Mouse (Mus musculus) T-helper 17 cell (primary cell): ENCODE data around the gene Mtg2.

Experiments used
- in situ Hi-C, 2 experiments: fragments of 300-600 bp; cut with MboI, MseI; formaldehyde crosslinking; loops; 1 replicate in 1 of 2; 2 replicates in 1 of 2; pipeline ENCODE4 v1.15.1; 2025; ENCODE audit warnings: high pct_unique_total_duplicates in 2 of 2

The Mtg2 gene

GRCm38 (mm10) chr2:180070481-180071453 is at the start of gene Mtg2:
TSS of gene Mtg2 (plus strand) at chr2:180070588.
- in situ Hi-C loops: no loop called here

DNA sequence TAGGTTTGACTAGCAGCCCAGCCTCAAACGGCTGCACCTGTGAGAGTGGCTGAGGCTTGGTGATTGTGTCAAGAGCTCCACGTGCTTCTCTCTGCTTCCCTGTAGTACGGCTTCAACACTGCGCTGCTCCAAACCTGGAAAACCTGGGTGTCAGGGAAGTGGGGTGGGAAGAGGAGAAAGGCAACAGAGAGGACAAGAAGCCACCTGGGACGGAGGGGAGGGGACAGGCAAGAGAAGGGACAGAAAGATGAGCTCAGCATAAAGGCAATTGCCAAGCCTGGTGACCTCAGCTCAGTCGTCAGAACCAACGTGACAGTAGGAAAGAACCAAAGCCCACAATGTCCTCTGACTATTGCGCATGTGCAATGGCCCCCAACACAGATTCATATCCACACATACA is 49.5 kb upstream of the Mtg2 start:
- in situ Hi-C loops: no loop called here

GRCm38 (mm10) chr2:180022751-180023150 is 47.6 kb upstream of the Mtg2 start:
- in situ Hi-C loops: no loop called here

GRCm38 (mm10) chr2:180024401-180025098 is 45.8 kb upstream of the Mtg2 start, which contains the start of gene Lsm14b:
TSS of gene Lsm14b (plus strand) at chr2:180024987.
- in situ Hi-C loops: no loop called here

DNA sequence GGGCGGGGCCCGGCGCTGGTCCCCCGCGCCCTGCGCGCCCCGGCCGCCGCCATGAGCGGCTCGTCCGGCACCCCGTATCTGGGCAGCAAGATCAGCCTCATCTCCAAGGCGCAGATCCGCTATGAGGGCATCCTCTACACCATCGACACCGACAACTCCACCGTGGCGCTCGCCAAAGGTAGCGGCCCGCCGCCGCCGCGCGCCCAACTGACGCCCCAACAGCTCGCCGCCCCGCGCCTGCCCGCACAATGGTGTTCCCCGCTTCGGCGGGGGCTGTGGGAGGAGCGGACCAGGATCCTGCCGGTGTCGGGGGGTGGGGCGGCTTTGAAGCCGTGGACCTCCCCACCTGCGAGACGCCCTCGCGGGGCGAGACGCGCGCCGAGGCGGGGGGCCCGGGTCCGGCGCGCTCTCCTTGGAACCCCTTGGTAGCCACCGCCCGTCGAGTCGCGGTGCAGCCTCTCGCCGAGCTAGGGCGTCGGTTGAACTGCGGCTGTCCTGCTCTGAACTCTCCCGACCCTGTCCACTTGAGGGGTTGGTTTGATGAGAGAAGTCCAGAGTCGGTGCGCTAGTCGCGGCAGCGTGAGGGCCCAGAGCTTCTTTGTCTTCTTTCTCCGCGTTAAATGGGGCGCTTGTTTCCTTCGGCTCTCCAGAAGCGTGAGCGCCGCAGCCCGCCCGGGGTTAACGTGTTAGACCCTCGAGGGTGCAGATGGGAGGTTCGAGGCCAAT is 45.1 kb upstream of the Mtg2 start:
- in situ Hi-C loops: no loop called here

DNA sequence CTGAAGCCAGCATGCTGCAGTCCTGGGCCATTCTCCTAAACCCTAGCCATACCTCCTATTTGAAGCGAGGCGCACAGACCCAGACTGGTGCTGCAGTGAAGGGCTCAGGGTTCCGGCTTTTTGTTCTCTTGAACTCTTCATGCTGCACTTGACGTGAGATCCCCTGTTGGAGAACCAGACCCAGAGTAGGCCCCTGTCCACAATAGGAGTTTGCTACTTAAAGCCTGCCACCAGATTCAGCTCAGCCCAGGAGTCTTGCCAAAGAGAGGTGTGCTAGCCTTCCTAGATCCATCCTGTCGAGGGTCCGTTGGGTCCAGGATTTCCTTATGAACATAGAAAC is 44.6 kb upstream of the Mtg2 start:
- in situ Hi-C loops: no loop called here

- in situ Hi-C loops: no loop called here
Measured at GRCm38 (mm10) chr2:180027768-180028167, 42.6 kb upstream of the Mtg2 start.

DNA sequence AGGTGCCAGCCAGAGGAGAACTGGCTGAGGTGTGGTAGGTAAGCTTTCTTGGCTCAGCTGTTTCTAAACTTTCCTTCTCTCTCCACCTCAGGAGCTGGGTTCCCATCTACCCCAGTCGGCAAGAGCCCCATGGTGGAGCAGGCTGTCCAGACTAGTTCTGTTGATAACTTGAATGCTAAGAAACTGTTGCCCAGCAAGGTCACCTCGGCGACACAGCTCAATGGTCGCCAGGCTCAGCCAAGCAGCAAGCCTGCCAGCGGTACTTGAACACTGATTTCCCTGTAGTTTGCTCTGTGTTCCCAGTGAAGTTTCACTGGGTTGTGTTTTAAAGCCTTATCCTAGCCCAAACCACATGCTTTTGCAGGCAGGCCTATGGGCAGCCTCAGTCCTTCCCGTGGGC is 39.1 kb upstream of the Mtg2 start:
- in situ Hi-C loops: no loop called here

GRCm38 (mm10) chr2:180032925-180033324 is 37.5 kb upstream of the Mtg2 start:
- in situ Hi-C loops: no loop called here

GRCm38 (mm10) chr2:180033956-180034355 is 36.4 kb upstream of the Mtg2 start:
- in situ Hi-C loops: no loop called here

GRCm38 (mm10) chr2:180034753-180035152 is 35.6 kb upstream of the Mtg2 start:
- in situ Hi-C loops: no loop called here

- in situ Hi-C loops: loop anchor here in 1 of 2 experiments (10.0 kb wide), 1 partner anchor 214 kb away; the partner anchor contains the start of gene Rps21
Measured at GRCm38 (mm10) chr2:180040406-180040805, 30.0 kb upstream of the Mtg2 start.

GRCm38 (mm10) chr2:180041577-180042255 is 28.7 kb upstream of the Mtg2 start:
- in situ Hi-C loops: loop anchor here in 1 of 2 experiments (10.0 kb wide), 1 partner anchor 213 kb away; the partner anchor contains the start of gene Rps21

- in situ Hi-C loops: loop anchor here in 1 of 2 experiments (10.0 kb wide), 1 partner anchor 212 kb away; the partner anchor contains the start of gene Rps21
Measured at GRCm38 (mm10) chr2:180042256-180042857, 28.0 kb upstream of the Mtg2 start, which contains the start of the genes Psma7 and Ss18l1. TSS of gene Psma7 (minus strand) at chr2:180042433. TSS of gene Ss18l1 (plus strand) at chr2:180042509.

DNA sequence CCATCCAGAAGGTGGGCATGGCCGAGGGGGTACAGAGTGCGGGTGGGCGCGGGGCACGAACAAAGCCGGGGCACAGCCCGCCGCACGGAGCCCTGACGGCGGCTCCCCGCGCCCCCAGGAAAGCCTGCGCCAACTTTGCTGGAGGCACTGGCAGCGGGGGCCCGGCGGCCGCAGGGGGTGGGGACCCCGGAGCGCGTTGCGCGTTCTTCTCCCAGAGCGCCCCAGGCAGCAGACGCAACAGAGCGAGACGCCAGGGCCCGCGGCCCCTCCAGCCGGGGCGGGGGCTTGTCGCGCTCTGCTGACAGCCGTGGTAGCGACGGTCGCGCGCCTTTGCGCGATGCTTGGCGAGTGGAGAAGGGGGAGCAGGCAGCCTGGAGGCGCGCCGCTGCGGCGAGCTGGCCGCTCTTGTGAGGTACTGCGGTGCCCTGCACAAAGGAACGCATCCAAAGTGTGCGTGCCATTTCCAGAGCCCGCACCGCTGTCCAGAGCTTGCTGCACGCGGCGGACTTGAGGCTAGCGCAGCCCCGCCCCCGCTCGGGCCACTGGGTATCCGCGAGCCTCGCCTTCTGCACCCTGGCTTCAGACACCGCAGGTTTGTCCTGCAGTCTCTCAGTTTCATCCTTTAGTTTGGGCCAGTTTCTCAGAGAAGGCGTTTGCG is 27.4 kb upstream of the Mtg2 start:
- in situ Hi-C loops: loop anchor here in 1 of 2 experiments (10.0 kb wide), 1 partner anchor 212 kb away; the partner anchor contains the start of gene Rps21

GRCm38 (mm10) chr2:180045283-180045682 is 25.1 kb upstream of the Mtg2 start:
- in situ Hi-C loops: loop anchor here (5.0 to 10.0 kb wide), 4 partner anchors 73 to 210 kb away; partner anchors contain the start of gene Rps21 (in 1 of the 2)

DNA sequence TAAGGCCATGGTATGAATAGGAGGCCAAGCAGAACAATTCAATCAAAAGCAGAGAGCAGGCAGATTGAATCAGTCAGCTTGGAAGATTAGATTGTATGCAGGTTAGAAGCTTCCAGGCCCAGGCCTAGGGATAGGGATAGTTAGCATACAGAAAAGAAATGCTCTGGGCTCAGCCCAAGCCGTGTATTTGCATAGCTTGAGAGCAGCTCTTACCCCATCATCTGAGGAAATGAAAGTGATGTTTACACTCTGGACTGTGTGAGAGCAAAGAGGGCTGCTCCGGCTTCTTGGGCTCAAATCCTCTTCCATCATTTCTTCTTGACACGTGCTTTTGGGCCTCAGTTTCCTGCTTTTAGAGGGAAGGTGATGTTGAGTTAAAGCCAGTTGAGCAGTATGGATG is 22.8 kb upstream of the Mtg2 start:
- in situ Hi-C loops: loop anchor here (5.0 to 10.0 kb wide), 4 partner anchors 75 to 207 kb away; partner anchors contain the start of gene Rps21 (in 1 of the 2)

DNA sequence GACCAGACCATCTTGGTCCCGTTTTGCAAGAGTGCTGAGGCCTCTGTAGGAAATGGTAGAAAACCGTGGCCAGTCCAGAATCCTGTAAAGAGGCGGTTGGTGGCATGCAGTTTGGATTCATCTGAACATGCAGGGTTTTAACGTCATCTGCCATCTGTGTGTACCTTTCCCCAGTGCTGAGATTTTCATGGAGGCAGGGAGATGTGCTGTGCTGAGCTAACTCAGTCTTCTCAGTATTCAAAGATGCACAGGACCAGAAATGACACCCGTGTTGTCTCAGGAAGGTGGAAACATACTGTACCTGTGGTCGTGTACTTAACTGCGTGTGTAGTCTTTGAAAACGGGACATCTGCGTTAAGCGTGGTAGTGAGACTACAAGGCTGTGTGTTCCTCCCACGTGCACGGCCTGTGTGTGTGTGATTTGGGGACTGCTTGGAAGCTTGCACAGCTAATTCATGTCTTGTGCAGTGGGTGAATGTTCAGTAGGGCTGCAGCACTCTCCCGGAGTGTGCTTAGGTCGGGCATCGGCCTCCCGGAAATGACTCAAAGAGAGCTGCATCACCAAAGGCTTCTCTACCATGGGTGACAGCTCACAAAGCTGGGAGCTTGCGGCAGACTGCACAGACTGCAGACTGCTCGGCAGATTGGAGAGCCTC is 22.3 kb upstream of the Mtg2 start:
- in situ Hi-C loops: loop anchor here (5.0 to 10.0 kb wide), 4 partner anchors 76 to 207 kb away; partner anchors contain the start of gene Rps21 (in 1 of the 2)

- in situ Hi-C loops: no loop called here
Measured at GRCm38 (mm10) chr2:180050986-180051385, 19.4 kb upstream of the Mtg2 start.
